Mouse (Mus musculus): ENCODE measurements around the gene Coasy. TPM values are rescaled to one million over a fixed set of nuclear protein-coding genes. Genes with fewer than 3 reads are reported as not detected.
A peak's percentile ranks its signal among the peaks of the same experiment; 100 is the strongest.

The Coasy gene
- polyA plus RNA-seq, 1 experiment from 2014 or later: 37.5 TPM

- peaks cover 71% of the 10 kb centered on the region for H3K36me3 ChIP-seq
- peak within 1 kb of the TSS; percentile 80 for H3K9ac ChIP-seq (replicated peaks)
- H3K4me1 ChIP-seq: peaks cover 23% of the 10 kb centered on the region
- H3K27me3 ChIP-seq (replicated peaks): no peaks in the 10 kb centered on the region
- H3K4me3 ChIP-seq (replicated peaks): peak within 1 kb of the TSS; percentile 81
- H3K27ac ChIP-seq (replicated peaks): peak within 1 kb of the TSS; percentile 95
- no peaks in the 10 kb centered on the region for H3K9me3 ChIP-seq (replicated peaks)
- under 1% methylated on average over 43 of the region's 43 CpGs for whole genome bisulfite sequencing
- ATAC-seq (ENCODE audit: low FRiP score): peak; percentile 95
- H3K4me2 ChIP-seq: peak within 1 kb of the TSS; percentile 90
Measured at GRCm38 (mm10) chr11:101095314-101096024, 13.1 kb downstream of the Coasy start, which contains the start of gene Psmc3ip. TSS of gene Psmc3ip (minus strand) at chr11:101095436.

- Histone ChIP-seq H3K9me3 (replicated peaks) (no peaks in the 10 kb centered on the region), H3K4me2 (no peak overlapping the region), H3K36me3 (peaks cover 68% of the 10 kb centered on the region), H3K4me3 (replicated peaks) (no peak overlapping the region), H3K4me1 (peaks cover 23% of the 10 kb centered on the region), H3K27me3 (replicated peaks) (no peaks in the 10 kb centered on the region), H3K27ac (replicated peaks) (no peak overlapping the region), H3K9ac (replicated peaks) (no peak overlapping the region)
- 92% methylated on average over 8 of the region's 8 CpGs for WGBS
- ATAC-seq (ENCODE audit: low FRiP score): no peak
Measured at GRCm38 (mm10) chr11:101098231-101098630, 15.9 kb downstream of the Coasy start.

- H3K9ac ChIP-seq (replicated peaks): no peak overlapping the region
- H3K36me3 ChIP-seq: peaks cover 58% of the 10 kb centered on the region
- H3K27ac ChIP-seq (replicated peaks): no peak overlapping the region
- no peaks in the 10 kb centered on the region for H3K27me3 ChIP-seq (replicated peaks)
- H3K9me3 ChIP-seq (replicated peaks): no peaks in the 10 kb centered on the region
- 88% methylated on average over 5 of the region's 5 CpGs for WGBS
- ATAC-seq (ENCODE audit: low FRiP score): no peak
- H3K4me1 ChIP-seq: no peaks in the 10 kb centered on the region
- H3K4me2 ChIP-seq: no peak overlapping the region
- no peak overlapping the region for H3K4me3 ChIP-seq (replicated peaks)
Measured at GRCm38 (mm10) chr11:101103011-101103410, 20.6 kb downstream of the Coasy start.

DNA sequence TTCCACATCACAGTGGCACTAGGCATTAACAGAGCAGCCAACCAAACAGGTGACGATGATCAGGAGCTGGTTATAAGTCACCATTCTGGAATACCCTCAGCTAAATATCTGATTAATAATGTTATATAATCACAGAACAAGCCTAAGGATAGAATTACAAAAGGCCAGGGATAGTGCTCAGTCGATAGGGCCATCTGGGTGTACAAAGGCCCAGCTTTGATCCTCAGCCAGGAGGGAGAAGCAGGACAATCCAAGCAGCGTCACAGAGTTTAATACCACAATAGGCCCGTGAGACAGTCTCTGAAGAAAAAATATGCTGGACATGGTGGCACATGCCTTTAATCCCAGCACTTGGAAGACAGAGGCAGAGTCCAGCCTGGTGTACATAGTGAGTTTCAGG lies 27.0 kb downstream of the Coasy start:
- Histone ChIP-seq H3K9ac (replicated peaks) (no peak overlapping the region), H3K4me3 (replicated peaks) (no peak overlapping the region), H3K9me3 (replicated peaks) (no peaks in the 10 kb centered on the region), H3K36me3 (peaks cover 4% of the 10 kb centered on the region), H3K4me1 (peaks cover 4% of the 10 kb centered on the region; the same call in 1 of the 2 replicates), H3K27me3 (replicated peaks) (no peaks in the 10 kb centered on the region), H3K4me2 (no peak overlapping the region), H3K27ac (replicated peaks) (no peak overlapping the region)
- ATAC-seq (ENCODE audit: low FRiP score): no peak
- 58% methylated on average over 4 of the region's 4 CpGs for WGBS

GRCm38 (mm10) chr11:101110708-101111107 lies 28.3 kb downstream of the Coasy start:
- H3K9me3 ChIP-seq (replicated peaks): no peaks in the 10 kb centered on the region
- no peaks in the 10 kb centered on the region for H3K27me3 ChIP-seq (replicated peaks)
- no peak overlapping the region for H3K9ac ChIP-seq (replicated peaks)
- H3K36me3 ChIP-seq: no peaks in the 10 kb centered on the region; the same call in 1 of the 2 replicates
- 62% methylated on average over 5 of the region's 5 CpGs for WGBS
- H3K4me3 ChIP-seq (replicated peaks): no peak overlapping the region
- H3K27ac ChIP-seq (replicated peaks): no peak overlapping the region
- peaks cover 18% of the 10 kb centered on the region for H3K4me1 ChIP-seq
- ATAC-seq (ENCODE audit: low FRiP score): no peak
- no peak overlapping the region for H3K4me2 ChIP-seq

GRCm38 (mm10) chr11:101111178-101111577 lies 28.8 kb downstream of the Coasy start:
- H3K27me3 ChIP-seq (replicated peaks): no peaks in the 10 kb centered on the region
- no peaks in the 10 kb centered on the region; the same call in 1 of the 2 replicates for H3K36me3 ChIP-seq
- H3K4me2 ChIP-seq: no peak overlapping the region
- H3K4me1 ChIP-seq: peaks cover 23% of the 10 kb centered on the region
- WGBS: 92% methylated on average over 4 of the region's 4 CpGs
- no peak overlapping the region for H3K27ac ChIP-seq (replicated peaks)
- H3K9me3 ChIP-seq (replicated peaks): no peaks in the 10 kb centered on the region
- ATAC-seq (ENCODE audit: low FRiP score): no peak
- no peak overlapping the region for H3K4me3 ChIP-seq (replicated peaks)
- no peak overlapping the region for H3K9ac ChIP-seq (replicated peaks)

DNA sequence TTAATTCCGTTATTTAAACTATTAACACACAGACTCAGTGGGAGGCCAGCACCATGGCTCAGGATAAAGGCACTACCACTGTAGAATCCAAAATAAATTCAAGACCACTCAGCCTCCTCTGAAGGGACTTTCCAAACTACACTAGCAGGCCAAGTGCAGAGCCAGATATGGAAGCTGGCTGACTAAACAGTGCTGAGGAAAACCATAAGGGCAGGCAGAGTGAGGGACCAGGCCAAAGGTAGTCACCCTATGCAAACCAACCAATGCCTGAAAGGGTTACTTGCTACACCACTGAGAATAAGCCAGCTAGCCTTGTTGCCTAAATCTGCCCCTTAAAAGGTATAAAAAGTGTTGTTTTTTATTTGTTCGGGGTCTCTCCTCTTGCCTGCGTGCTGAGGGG lies 29.8 kb downstream of the Coasy start:
- H3K9ac ChIP-seq (replicated peaks): no peak overlapping the region
- H3K4me1 ChIP-seq: peaks cover 32% of the 10 kb centered on the region
- 83% methylated on average over 3 of the region's 3 CpGs for WGBS
- H3K9me3 ChIP-seq (replicated peaks): no peaks in the 10 kb centered on the region
- H3K4me3 ChIP-seq (replicated peaks): no peak overlapping the region
- no peak overlapping the region for H3K27ac ChIP-seq (replicated peaks)
- no peaks in the 10 kb centered on the region for H3K27me3 ChIP-seq (replicated peaks)
- H3K4me2 ChIP-seq: no peak overlapping the region
- no peaks in the 10 kb centered on the region; the same call in 1 of the 2 replicates for H3K36me3 ChIP-seq
- ATAC-seq (ENCODE audit: low FRiP score): no peak

GRCm38 (mm10) chr11:101115564-101115963 lies 33.2 kb downstream of the Coasy start:
- 19% methylated on average over 2 of the region's 2 CpGs for WGBS
- ATAC-seq (ENCODE audit: low FRiP score): no peak
- H3K9ac ChIP-seq (replicated peaks): 0 out of 2 replicates have a peak overlapping the region, but pooled peaks have one; percentile 14

DNA sequence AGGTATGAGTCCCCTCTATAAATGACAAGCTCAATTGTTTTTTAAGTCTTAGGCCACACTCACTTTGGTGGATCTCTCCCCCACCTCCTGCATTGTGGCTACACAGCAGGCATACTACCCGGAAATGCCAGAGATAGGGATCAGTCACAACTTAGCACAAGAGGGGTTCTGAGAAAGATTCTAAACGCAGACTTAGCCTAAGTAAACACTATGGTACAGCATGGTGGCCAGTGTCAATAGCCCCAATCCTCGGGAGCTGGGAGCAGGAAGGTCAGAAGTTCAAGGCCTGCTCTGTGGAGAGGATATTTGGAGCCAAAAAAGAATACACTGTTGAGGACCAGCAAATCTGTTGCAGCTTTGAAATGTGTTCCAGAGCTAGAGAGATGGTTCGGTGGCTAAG lies 35.7 kb downstream of the Coasy start:
- H3K9ac ChIP-seq (replicated peaks): peak overlapping the region; percentile 93
- no peaks in the 10 kb centered on the region for H3K9me3 ChIP-seq (replicated peaks)
- WGBS: 63% methylated on average over 4 of the region's 4 CpGs
- no peak for ATAC-seq (ENCODE audit: low FRiP score)
- peak overlapping the region; percentile 79 for H3K4me2 ChIP-seq
- no peak overlapping the region for H3K27ac ChIP-seq (replicated peaks)
- no peaks in the 10 kb centered on the region for H3K27me3 ChIP-seq (replicated peaks)
- peaks cover 56% of the 10 kb centered on the region for H3K4me1 ChIP-seq
- peaks cover 9% of the 10 kb centered on the region for H3K36me3 ChIP-seq
- peak overlapping the region; percentile 89 for H3K4me3 ChIP-seq (replicated peaks)

More at GRCm38 (mm10) chr11:101115564-101115963, 33.2 kb downstream of the Coasy start:
- H3K9me3 ChIP-seq (replicated peaks): no peaks in the 10 kb centered on the region
- no peak overlapping the region for H3K4me3 ChIP-seq (replicated peaks)
- H3K4me1 ChIP-seq: peaks cover 52% of the 10 kb centered on the region
- H3K27me3 ChIP-seq (replicated peaks): no peaks in the 10 kb centered on the region
- H3K4me2 ChIP-seq: 0 out of 2 replicates have a peak overlapping the region, but pooled peaks have one; percentile 7
- no peaks in the 10 kb centered on the region; the same call in 1 of the 2 replicates for H3K36me3 ChIP-seq
- H3K27ac ChIP-seq (replicated peaks): peak overlapping the region; percentile 35; the same call in 1 of the 2 replicates

GRCm38 (mm10) chr11:101119131-101119760 lies 36.9 kb downstream of the Coasy start:
- peak overlapping the region; percentile 89 for H3K4me3 ChIP-seq (replicated peaks)
- no peaks in the 10 kb centered on the region for H3K27me3 ChIP-seq (replicated peaks)
- H3K9me3 ChIP-seq (replicated peaks): no peaks in the 10 kb centered on the region
- H3K36me3 ChIP-seq: peaks cover 19% of the 10 kb centered on the region
- WGBS: 2% methylated on average over 35 of the region's 39 CpGs
- ATAC-seq (ENCODE audit: low FRiP score): peak; percentile 73
- H3K4me2 ChIP-seq: peak overlapping the region; percentile 79
- peaks cover 56% of the 10 kb centered on the region for H3K4me1 ChIP-seq
- H3K27ac ChIP-seq (replicated peaks): no peak overlapping the region; the same call in none of the 2 replicates
- peak overlapping the region; percentile 93 for H3K9ac ChIP-seq (replicated peaks)

GRCm38 (mm10) chr11:101119761-101120544 lies 37.6 kb downstream of the Coasy start, which contains the start of the genes Retreg3 and Tubg1:
TSS of gene Retreg3 (minus strand) at chr11:101119893.
TSS of gene Tubg1 (plus strand) at chr11:101119938.
- Histone ChIP-seq H3K9me3 (replicated peaks) (no peaks in the 10 kb centered on the region), H3K27me3 (replicated peaks) (no peaks in the 10 kb centered on the region), H3K27ac (replicated peaks) (peak within 1 kb of the TSS; percentile 94), H3K9ac (replicated peaks) (peak within 1 kb of the TSS; percentile 93), H3K4me3 (replicated peaks) (peak within 1 kb of the TSS; percentile 89), H3K4me1 (peaks cover 49% of the 10 kb centered on the region), H3K36me3 (peaks cover 19% of the 10 kb centered on the region), H3K4me2 (peak within 1 kb of the TSS; percentile 95)
- ATAC-seq (ENCODE audit: low FRiP score): peak; percentile 96
- under 1% methylated on average over 61 of the region's 61 CpGs for WGBS
